Mouse (Mus musculus) heart, adult 2 months (tissue): ENCODE results near the gene Dync1li1.

Experiments used
- EP300 ChIP-seq: fragments of 200-500 bp; IDR thresholded peaks from 2 replicates; pipeline ENCODE4 v1.6.1; 2011; ENCODE audit warnings: low read depth, low read length, control low read depth; ENCODE audit not compliant: insufficient read depth
- POLR2A ChIP-seq: fragments of 200-500 bp; IDR thresholded peaks from 2 replicates; pipeline ENCODE4 v1.6.1; 2011; ENCODE audit warnings: mild to moderate bottlenecking, low read depth, low read length, control low read depth; ENCODE audit not compliant: insufficient read depth

- TF ChIP-seq POLR2A (no peak), EP300 (no peak)
These were observed 8.1 kb upstream of the Dync1li1 start for GRCm38 (mm10) chr9:114680531-114680930.
